Mouse (Mus musculus): ENCODE measurements around the gene Ssh3. TPM values are rescaled to one million over a fixed set of nuclear protein-coding genes. Genes with fewer than 3 reads are reported as not detected.

The Ssh3 gene
- polyA plus RNA-seq, 1 experiment: 9.2 TPM

DNA sequence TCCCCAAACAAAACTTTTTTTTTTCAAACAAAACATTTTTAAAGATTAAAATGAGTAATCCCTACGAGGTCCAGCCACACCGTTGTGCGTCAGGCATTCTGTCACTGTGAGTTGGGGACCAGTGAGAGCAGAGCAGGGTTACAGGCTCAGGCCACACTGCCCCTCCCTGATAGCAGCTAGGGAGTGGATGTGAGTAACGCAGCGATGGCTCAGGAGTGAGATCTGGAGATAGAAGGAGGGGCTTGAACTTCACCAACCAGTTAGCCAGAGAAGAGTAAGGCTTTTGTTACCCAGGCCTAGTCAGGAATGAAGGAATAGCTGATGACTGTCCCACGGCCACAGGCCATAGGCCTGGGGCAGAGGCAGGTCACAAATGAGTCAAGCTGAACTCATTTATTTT, 24.2 kb downstream of the Ssh3 start:
- H3K4me3 ChIP-seq (ENCODE audit: low read depth, low read length): no peak overlapping the region
- H3K27ac ChIP-seq (ENCODE audit: insufficient read depth, low read length): no peak overlapping the region
- H3K9ac ChIP-seq (ENCODE audit: low read depth, poor library complexity, severe bottlenecking): no peak overlapping the region

GRCm38 (mm10) chr19:4242416-4242815, 26.6 kb downstream of the Ssh3 start:
- Histone ChIP-seq H3K27ac (ENCODE audit: insufficient read depth, low read length) (no peak overlapping the region), H3K4me1 (ENCODE audit: control insufficient read depth, insufficient read depth, low read length) (no peaks in the 10 kb centered on the region), H3K4me3 (ENCODE audit: low read depth, low read length) (no peak overlapping the region), H3K9ac (ENCODE audit: low read depth, poor library complexity, severe bottlenecking) (no peak overlapping the region), H3K9me3 (replicated peaks; ENCODE audit: control insufficient read depth, insufficient read depth, low read length, poor library complexity, severe bottlenecking) (no peaks in the 10 kb centered on the region), H3K27me3 (ENCODE audit: control insufficient read depth, insufficient read depth, low read length, poor library complexity, severe bottlenecking) (no peaks in the 10 kb centered on the region), H3K36me3 (ENCODE audit: control insufficient read depth, insufficient read depth, low read length, poor library complexity, severe bottlenecking) (no peaks in the 10 kb centered on the region)
- no peak for TF ChIP-seq POLR2A (IDR thresholded peaks at IDR 0.05; ENCODE audit: insufficient read depth, low read length)
- TF ChIP-seq CTCF (IDR thresholded peaks at IDR 0.05; ENCODE audit: low read depth, low read length): no peak
- no peak for TF ChIP-seq EP300 (IDR thresholded peaks at IDR 0.05; ENCODE audit: insufficient read depth, low read depth, low read length)

More for the DNA sequence above, 24.2 kb downstream of the Ssh3 start:
- Histone ChIP-seq H3K4me1 (ENCODE audit: control insufficient read depth, insufficient read depth, low read length) (no peaks in the 10 kb centered on the region), H3K27me3 (ENCODE audit: control insufficient read depth, insufficient read depth, low read length, poor library complexity, severe bottlenecking) (no peaks in the 10 kb centered on the region), H3K36me3 (ENCODE audit: control insufficient read depth, insufficient read depth, low read length, poor library complexity, severe bottlenecking) (no peaks in the 10 kb centered on the region), H3K9me3 (replicated peaks; ENCODE audit: control insufficient read depth, insufficient read depth, low read length, poor library complexity, severe bottlenecking) (no peaks in the 10 kb centered on the region)
- TF ChIP-seq CTCF (IDR thresholded peaks at IDR 0.05; ENCODE audit: low read depth, low read length) (no peak), POLR2A (IDR thresholded peaks at IDR 0.05; ENCODE audit: insufficient read depth, low read length) (no peak), EP300 (IDR thresholded peaks at IDR 0.05; ENCODE audit: insufficient read depth, low read depth, low read length) (no peak)

- TF ChIP-seq CTCF (IDR thresholded peaks at IDR 0.05; ENCODE audit: low read depth, low read length) (no peak), EP300 (IDR thresholded peaks at IDR 0.05; ENCODE audit: insufficient read depth, low read depth, low read length) (no peak), POLR2A (IDR thresholded peaks at IDR 0.05; ENCODE audit: insufficient read depth, low read length) (no peak)
- no peak overlapping the region for H3K27ac ChIP-seq (ENCODE audit: insufficient read depth, low read length)
Observed at GRCm38 (mm10) chr19:4240247-4240668, 28.7 kb downstream of the Ssh3 start.

DNA sequence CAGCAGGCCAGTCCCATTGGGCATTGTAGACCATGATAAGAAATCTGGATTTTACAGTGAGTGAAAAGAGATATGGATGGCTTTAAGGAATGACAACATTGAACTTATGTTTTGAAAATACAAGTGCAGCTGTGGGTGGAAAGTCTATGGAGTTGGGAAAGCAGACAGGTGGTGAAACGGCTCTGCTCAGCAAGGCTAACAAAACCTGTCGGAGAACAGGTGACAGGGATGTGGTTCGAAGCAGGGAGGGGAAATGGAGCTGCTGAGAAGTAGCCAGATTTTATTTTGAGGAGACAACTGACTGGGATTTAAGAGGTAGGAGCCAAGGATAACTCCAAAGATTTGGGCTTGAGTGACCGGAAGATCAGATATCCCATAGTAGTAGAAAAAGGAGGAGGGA, 34.4 kb downstream of the Ssh3 start:
- Histone ChIP-seq H3K4me3 (ENCODE audit: low read depth, low read length) (no peak overlapping the region), H3K9ac (ENCODE audit: low read depth, poor library complexity, severe bottlenecking) (no peak overlapping the region), H3K27ac (ENCODE audit: insufficient read depth, low read length) (no peak overlapping the region), H3K4me1 (ENCODE audit: control insufficient read depth, insufficient read depth, low read length) (no peaks in the 10 kb centered on the region), H3K36me3 (ENCODE audit: control insufficient read depth, insufficient read depth, low read length, poor library complexity, severe bottlenecking) (no peaks in the 10 kb centered on the region), H3K27me3 (ENCODE audit: control insufficient read depth, insufficient read depth, low read length, poor library complexity, severe bottlenecking) (no peaks in the 10 kb centered on the region), H3K9me3 (replicated peaks; ENCODE audit: control insufficient read depth, insufficient read depth, low read length, poor library complexity, severe bottlenecking) (no peaks in the 10 kb centered on the region)
- TF ChIP-seq CTCF (IDR thresholded peaks at IDR 0.05; ENCODE audit: low read depth, low read length) (no peak), POLR2A (IDR thresholded peaks at IDR 0.05; ENCODE audit: insufficient read depth, low read length) (no peak), EP300 (IDR thresholded peaks at IDR 0.05; ENCODE audit: insufficient read depth, low read depth, low read length) (no peak)

More at GRCm38 (mm10) chr19:4240247-4240668, 28.7 kb downstream of the Ssh3 start:
- H3K9me3 ChIP-seq (replicated peaks; ENCODE audit: control insufficient read depth, insufficient read depth, low read length, poor library complexity, severe bottlenecking): no peaks in the 10 kb centered on the region
- H3K36me3 ChIP-seq (ENCODE audit: control insufficient read depth, insufficient read depth, low read length, poor library complexity, severe bottlenecking): no peaks in the 10 kb centered on the region
- no peaks in the 10 kb centered on the region for H3K27me3 ChIP-seq (ENCODE audit: control insufficient read depth, insufficient read depth, low read length, poor library complexity, severe bottlenecking)
- no peak overlapping the region for H3K4me3 ChIP-seq (ENCODE audit: low read depth, low read length)
- no peak overlapping the region for H3K9ac ChIP-seq (ENCODE audit: low read depth, poor library complexity, severe bottlenecking)
- H3K4me1 ChIP-seq (ENCODE audit: control insufficient read depth, insufficient read depth, low read length): no peaks in the 10 kb centered on the region

GRCm38 (mm10) chr19:4232651-4233050, 36.3 kb downstream of the Ssh3 start:
- Histone ChIP-seq H3K4me3 (ENCODE audit: low read depth, low read length) (no peak overlapping the region), H3K36me3 (ENCODE audit: control insufficient read depth, insufficient read depth, low read length, poor library complexity, severe bottlenecking) (no peaks in the 10 kb centered on the region), H3K9me3 (replicated peaks; ENCODE audit: control insufficient read depth, insufficient read depth, low read length, poor library complexity, severe bottlenecking) (no peaks in the 10 kb centered on the region), H3K27ac (ENCODE audit: insufficient read depth, low read length) (no peak overlapping the region), H3K4me1 (ENCODE audit: control insufficient read depth, insufficient read depth, low read length) (no peaks in the 10 kb centered on the region), H3K27me3 (ENCODE audit: control insufficient read depth, insufficient read depth, low read length, poor library complexity, severe bottlenecking) (no peaks in the 10 kb centered on the region), H3K9ac (ENCODE audit: low read depth, poor library complexity, severe bottlenecking) (no peak overlapping the region)
- TF ChIP-seq POLR2A (IDR thresholded peaks at IDR 0.05; ENCODE audit: insufficient read depth, low read length) (no peak), EP300 (IDR thresholded peaks at IDR 0.05; ENCODE audit: insufficient read depth, low read depth, low read length) (no peak), CTCF (IDR thresholded peaks at IDR 0.05; ENCODE audit: low read depth, low read length) (no peak)

- no peaks in the 10 kb centered on the region for H3K27me3 ChIP-seq (ENCODE audit: control insufficient read depth, insufficient read depth, low read length, poor library complexity, severe bottlenecking)
- no peaks in the 10 kb centered on the region for H3K36me3 ChIP-seq (ENCODE audit: control insufficient read depth, insufficient read depth, low read length, poor library complexity, severe bottlenecking)
- TF ChIP-seq POLR2A (IDR thresholded peaks at IDR 0.05; ENCODE audit: insufficient read depth, low read length): no peak
- no peak for TF ChIP-seq CTCF (IDR thresholded peaks at IDR 0.05; ENCODE audit: low read depth, low read length)
- TF ChIP-seq EP300 (IDR thresholded peaks at IDR 0.05; ENCODE audit: insufficient read depth, low read depth, low read length): no peak
- 0 out of 2 replicates have a peak overlapping the region, but pooled peaks have one; percentile 41 for H3K9ac ChIP-seq (ENCODE audit: low read depth, poor library complexity, severe bottlenecking)
- no peaks in the 10 kb centered on the region for H3K9me3 ChIP-seq (replicated peaks; ENCODE audit: control insufficient read depth, insufficient read depth, low read length, poor library complexity, severe bottlenecking)
- no peak overlapping the region for H3K27ac ChIP-seq (ENCODE audit: insufficient read depth, low read length)
- peak overlapping the region; percentile 96 for H3K4me3 ChIP-seq (ENCODE audit: low read depth, low read length)
- H3K4me1 ChIP-seq (ENCODE audit: control insufficient read depth, insufficient read depth, low read length): no peaks in the 10 kb centered on the region
Observed at GRCm38 (mm10) chr19:4232186-4232572, 36.8 kb downstream of the Ssh3 start.
